Mouse (Mus musculus) activated CD4-positive, CD25-positive, alpha-beta regulatory T cell, adult 4 months (primary cell): ENCODE data around the gene 2900011O08Rik. TPM values are rescaled to one million over a fixed set of nuclear protein-coding genes. Genes with fewer than 3 reads are reported as not detected.
"Not testable (repeated sequence)": the region's sequence is repeated elsewhere in the genome, so short reads cannot be mapped to it uniquely, and the experiment has no call there.

Experiments used
- ATAC-seq: one replicate; pipeline ENCODE4 v1.8.0; 2017
- polyA plus RNA-seq, 2 experiments: library from polyadenylated mRNA; unstranded; fragments of 100-300 nt; shearing (Covaris generic); gene quantifications; one replicate each; pipeline ENCODE4 v1.2.1; 2017

The 2900011O08Rik gene
- under 1 TPM in 1 of 2 experiments, not detected in 1; 0.50 TPM for polyA plus RNA-seq

DNA sequence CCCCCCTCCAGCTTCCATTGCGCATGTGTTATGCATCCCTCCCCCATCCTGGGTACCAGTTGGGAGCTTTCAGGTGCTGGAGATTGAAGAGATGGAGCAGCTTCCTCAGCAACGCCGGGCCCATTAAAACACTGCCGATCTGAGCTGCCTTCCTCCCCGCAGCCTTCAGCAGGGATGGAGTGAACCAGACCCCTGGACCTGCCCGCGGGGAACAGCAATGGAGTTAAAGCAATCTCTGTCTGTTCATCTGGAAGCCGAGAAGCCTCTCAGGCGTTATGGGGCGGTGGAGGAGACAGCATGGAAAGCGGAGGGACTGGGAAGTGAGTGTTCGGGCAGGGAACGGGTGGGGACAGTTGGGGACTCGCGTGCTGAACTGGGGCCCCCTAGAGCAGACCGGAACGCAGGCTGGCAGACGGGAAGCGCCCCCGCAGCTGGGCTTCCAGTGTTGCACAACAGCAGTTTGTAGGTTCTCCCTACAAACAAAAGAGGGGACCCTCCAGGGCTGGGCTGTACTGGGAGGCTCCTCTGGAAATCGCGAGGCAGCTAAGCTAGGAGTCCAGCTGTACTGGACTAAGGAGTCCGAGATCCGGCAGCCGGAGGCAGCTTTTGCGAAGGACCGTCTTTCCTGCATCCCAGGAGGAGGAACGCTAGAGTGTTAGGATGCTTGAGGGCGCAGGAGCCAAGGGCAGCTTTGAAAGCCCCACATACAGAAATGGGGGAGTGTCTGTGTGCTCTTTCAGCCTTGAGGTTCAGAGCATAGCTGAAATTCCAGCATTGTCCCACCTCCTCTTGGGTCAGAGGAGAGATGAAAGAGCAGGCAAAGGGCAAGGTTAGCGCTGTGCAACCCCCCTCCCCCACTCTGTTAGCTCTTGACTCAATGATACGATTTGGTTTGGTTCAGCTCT, at the start of gene 2900011O08Rik, which contains the start of gene Ifitm7:
Gene 2900011O08Rik, plus strand, starts transcription at position 31 of the 905 bp plus-strand sequence.
Gene Ifitm7, minus strand, starts transcription at position 315 of the 905 bp plus-strand sequence.
- ATAC-seq, result no peak

DNA sequence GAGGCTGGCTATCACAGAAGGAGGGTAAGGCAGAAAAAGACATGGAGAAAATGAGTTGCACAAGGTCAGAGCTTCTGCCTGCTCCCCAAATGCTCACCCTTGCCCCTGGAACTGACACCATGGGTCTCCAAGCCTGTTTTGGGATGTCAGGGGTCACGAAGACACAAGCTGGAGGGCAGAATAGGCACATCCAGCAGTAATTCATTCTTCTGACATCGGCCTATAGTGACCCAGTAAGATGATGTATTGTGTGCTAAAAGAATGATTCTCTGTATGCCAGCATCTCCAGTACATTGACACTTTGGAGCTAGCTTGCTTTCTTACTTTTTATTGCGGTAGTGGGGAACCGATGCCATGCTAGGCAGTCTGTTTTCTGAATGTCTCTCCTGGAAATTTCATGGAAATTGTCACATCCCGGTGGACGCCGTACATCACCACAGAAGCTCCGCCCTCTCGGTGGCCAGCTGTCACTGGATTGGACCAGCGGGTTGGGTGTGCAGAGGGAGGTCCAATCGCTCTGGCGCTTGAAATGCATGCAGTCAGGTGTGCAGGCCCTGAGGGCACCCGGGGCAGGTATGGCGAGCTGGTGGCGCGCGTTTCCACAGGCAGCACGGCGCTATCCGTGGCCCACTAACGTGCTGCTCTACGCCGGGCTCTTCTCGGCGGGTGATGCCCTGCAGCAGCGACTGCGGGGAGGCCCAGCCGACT, 46.1 kb upstream of the 2900011O08Rik start:
- no peak for ATAC-seq

DNA sequence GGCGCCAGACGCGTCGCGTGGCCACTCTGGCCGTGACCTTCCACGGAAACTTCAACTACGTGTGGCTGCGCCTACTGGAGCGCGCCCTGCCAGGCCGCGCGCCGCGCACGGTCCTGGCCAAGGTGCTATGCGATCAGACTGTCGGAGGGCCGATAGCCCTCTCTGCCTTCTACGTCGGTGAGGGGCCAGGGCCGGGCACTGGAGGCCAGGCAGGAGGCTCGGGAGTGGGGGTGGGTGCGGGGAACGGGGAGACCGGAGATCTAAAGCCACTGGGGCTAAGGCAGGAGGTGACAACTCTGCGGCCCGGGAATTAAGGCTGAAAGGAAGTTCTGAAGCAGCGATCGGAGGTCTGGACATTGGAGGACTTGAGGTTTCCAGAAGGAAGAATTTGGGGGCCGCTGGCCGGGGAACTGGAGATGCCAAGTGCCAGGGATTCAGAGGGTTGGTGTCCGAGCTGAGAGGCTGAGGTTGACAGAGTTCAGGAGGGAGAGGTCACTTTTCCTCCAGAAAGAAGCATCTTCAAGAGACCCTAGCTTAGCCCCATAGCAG, 45.5 kb upstream of the 2900011O08Rik start:
- ATAC-seq, result no peak

DNA sequence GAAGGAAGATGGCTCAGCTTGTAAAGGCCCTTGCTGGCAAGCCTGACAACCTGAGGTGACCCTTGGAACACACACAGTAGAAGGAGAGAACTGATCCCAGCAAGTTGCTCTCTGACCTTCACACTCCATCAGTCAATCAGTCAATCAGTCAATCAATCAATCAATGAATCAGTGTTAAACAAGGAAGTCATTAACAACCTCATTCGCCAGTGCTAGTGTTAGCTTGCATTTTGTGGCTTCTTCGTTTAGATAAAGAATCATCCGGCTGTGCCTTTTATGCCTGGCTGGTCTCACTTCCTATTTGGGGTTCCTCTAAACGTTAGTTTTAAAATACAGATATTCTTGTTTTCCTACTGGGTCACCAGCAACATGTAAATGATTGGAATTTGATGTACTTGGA, 42.2 kb upstream of the 2900011O08Rik start:
- ATAC-seq, result no peak

DNA sequence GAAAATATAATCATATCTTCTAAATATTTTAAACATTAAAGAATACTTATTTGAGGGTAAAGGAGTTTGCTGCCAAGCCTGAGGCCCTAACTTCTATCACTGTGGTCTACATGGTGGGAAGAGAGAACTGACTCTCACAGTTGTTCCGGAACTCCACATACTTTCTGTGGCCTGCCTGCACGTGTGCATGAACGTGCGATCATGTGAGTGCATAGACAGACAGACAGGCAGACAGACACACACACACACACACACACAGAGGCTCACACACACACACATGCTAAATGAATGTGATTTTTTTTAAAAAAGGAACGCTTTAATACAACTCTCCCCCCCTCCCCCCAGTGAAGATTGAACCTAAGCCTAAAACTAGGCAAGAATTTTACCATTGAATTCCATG, 41.7 kb upstream of the 2900011O08Rik start:
- ATAC-seq, result no peak

DNA sequence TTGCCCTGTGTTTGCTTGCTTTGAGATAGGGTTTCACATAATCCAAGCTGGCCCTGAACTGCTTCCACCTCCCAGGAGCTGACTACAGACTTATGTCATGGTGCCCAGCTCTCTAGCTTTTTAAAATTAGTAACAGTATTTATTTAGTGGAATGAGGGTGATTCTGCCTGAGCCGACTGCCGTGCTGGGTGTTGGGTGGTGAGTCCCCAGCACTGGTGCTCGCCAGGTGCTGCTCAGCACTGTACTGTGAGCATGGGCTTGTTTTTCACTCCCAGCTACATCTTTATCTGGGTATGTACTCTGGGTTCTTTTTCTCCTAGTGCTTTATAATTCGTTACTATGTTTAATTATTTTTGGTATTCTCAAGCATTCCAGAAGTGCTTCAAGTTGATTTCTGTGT, 41.3 kb upstream of the 2900011O08Rik start:
- ATAC-seq, result no peak

DNA sequence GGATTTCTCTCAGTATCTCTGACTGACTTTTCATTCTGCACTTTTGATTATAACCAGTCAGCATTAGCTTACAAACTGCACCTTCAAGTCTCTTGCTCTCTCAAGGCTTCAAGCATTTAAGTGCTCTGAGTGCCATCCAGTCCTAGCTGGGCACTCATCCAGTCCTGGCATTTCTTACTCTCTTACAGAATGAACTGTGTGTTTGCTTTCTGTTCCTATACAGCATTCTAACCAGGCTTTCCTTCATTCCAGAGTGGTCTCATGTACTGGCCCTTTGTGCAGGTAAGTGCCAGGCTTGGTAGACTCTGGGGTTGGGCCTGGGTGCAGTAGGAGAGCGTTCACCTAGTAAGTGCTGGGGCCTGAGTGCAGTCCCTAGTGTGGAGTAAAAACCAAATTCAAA, 40.1 kb upstream of the 2900011O08Rik start:
- no peak for ATAC-seq

DNA sequence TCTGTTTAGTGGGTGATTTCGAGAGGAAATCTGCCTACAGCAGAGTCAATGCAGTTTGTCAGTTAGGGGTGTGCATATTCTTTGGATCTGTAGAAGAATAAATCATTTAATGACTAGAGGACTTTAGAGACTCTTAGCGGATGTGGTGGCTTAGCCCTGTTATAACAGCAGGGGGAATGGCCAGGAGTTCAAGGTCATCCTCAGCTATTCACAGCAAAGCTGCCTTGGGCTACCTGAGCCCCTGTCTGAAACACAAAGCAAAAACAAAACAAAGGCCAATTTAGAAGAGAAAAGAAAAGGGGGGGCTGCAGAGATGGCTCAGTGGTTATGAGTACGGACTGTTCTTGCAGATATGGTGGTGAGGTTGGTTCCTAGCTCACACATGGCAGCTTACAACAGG, 35.2 kb upstream of the 2900011O08Rik start:
- ATAC-seq, result no peak

DNA sequence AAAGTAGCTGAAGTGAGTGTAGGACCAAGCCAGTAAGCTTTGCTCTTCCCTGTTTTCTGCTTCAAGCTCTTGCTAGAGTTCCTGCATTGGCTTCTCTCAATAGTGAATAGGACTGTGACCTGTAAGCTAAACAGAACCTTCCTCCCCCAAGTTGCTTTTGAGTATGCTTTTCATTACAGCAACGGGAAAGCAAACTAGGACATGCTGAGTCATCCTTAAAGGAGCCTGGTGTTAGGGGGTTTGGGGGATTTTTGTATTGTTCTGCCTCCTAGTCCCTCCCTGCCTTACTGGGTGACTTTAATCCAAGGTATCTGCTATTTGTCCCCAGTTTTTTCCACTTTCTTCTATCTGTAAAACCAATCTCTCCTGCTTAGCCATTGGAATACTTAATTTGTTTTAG, 24.4 kb upstream of the 2900011O08Rik start:
- no peak for ATAC-seq

DNA sequence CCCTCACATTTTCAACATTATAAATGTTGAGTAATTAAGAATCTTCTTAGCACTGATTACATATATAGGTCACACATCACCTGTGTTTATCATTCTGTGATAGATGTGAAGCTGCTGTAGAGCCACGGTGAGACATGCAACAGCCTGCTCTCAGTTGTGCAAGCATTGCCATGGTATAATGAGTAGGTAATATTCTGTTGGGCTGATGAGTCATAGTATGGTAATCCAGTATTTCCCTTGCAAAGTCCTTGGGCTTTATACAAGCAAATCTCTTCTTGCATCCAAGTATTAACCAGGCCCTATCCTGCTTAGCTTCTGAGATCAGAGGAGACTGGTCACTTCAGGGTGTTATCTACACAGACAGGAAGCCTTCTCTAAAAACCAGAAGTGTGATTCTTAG, 17.3 kb upstream of the 2900011O08Rik start:
- ATAC-seq, result no peak

DNA sequence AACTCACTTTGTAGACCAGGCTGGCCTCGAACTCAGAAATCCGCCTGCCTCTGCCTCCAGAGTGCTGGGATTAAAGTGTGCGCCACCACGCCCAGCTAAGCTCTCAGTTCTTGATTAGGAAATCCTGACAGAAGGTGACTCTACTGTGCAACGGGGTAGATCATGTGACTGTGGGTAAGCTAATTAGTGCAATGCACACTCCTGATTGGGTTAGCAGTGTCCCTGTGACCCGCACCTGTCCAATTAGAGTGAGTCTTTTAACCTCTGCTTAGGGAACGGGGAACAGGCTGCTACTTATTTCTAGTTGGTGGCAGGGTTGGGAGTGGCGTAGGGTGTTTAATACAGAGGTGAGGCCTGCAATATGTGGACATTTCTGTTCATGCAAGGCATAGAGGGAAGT, 14.4 kb upstream of the 2900011O08Rik start:
- ATAC-seq, result no peak

DNA sequence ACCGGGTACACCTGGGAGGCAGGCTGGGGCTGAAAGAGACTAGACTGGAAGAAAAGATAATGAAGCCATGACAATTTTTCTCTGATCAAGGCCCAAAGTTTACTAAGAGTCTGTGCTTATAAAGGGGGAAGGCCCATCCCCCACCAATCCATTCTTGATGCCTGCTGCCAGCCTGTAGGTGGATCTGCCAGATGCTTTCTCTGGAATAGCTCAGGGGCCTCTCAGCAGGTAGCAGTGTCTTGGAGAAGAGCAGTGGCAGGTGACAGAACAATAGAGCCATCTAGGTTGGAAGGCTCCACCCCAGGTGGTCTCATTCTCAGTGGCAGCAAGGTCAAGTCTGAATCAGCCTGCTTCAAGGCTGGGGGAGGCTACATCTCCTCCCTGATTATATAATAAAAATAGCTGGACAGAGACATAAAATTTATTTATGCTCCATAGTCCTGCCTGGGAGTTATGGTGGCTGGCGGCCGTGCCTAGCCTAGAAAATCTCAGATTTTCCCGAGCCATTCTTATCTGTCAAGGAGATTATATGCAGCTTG, 10.0 kb upstream of the 2900011O08Rik start:
- ATAC-seq, result not testable (repeated sequence)

DNA sequence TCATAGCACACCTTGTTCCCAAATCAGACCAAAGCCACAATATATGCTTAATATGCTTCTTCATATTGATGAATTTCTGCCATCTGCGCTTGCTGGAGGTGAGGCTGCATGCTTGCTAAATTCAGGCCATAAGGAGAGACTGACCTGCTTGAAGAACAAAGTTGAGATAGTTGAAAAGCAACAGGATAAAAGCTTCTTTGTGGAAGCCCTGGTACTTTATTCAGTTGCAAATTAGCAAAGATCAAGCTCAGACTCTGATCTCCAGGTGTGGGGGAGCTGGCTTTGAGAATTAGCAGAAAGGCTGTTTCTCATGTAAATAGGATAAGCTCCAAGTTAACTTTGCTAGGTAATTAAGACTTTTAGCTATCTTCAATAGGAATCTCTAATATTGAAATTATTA, 9.4 kb upstream of the 2900011O08Rik start:
- not testable (repeated sequence) for ATAC-seq

DNA sequence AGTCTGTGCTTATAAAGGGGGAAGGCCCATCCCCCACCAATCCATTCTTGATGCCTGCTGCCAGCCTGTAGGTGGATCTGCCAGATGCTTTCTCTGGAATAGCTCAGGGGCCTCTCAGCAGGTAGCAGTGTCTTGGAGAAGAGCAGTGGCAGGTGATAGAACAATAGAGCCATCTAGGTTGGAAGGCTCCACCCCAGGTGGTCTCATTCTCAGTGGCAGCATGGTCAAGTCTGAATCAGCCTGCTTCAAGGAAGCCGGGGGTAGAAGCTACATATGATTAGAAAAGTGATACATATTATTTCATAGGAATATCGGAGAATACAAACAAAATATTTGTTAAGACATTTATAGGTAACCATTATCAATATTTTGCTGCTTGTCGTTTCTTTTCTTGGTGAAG, 4.7 kb upstream of the 2900011O08Rik start:
- ATAC-seq, result not testable (repeated sequence)

DNA sequence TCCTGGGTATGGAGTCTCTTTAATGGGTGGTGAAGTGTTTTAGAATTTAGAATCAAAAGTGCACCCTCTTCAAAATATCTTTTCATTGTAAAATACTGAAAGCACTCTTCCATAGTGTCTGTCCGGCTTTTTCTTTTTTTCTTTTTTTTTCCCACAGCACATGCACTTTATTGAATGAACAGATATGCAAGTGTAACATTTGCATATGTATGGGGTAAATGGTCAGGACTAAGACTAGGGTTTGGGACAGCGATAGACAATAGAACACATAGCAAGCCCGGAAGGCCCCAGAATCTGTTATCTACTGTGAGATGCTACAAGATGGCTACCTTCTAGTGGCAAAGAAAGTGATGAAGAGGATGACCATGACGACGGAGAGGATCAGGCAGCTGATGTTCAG, 3.2 kb upstream of the 2900011O08Rik start:
- ATAC-seq, result no peak

DNA sequence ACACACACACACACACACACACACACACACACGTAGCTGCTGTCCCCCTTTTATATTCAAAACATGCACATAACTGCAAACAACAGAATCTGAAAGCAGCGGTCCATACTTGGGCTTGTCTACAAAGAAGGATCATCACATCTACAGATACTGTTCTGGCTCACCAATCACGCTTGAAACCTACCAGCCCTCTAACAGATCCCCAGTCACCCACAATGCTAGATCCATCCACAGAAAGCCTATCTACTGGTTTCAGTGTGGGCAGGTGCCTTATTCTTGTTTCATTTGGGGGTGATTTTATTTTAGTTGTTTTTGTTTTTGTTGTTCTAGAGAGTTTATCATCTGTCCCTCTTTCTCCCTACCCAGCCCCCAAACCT, 219 bp upstream of the 2900011O08Rik start:
- ATAC-seq, result no peak

DNA sequence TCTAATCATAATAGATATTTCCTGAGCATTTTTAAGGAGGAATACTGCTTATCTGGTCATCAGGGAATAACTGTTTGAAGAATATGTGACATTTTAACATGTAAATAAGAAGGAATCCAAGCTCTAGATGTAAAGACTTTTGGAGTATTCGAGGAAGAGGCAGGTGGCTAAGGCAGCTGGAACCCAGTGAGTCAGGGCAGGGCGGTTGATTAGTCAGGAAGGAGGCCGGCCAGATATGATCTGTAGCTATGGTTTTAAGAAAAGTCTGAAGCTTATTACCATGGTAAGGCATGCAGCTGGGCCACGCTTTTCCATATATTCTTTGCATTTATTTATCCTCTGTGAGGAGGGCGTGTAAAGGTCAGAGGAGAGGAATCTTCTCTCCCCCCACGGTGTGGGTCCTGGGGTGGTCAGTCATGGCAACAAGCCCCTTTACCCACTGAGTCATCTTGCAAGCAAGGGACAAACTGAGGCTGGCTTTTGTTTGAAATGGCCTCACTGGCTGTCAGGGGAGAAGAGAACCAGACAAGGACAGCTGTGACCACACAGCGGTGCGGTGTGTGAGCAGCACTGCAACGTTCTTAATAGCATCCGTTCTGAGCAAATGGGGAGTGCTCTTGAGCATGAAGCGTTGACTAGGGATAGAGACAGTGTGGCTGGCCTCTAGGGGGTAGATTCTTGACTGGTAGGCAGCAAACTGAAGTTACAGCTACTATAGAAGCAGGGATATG, 6.3 kb downstream of the 2900011O08Rik start:
- ATAC-seq, result no peak

DNA sequence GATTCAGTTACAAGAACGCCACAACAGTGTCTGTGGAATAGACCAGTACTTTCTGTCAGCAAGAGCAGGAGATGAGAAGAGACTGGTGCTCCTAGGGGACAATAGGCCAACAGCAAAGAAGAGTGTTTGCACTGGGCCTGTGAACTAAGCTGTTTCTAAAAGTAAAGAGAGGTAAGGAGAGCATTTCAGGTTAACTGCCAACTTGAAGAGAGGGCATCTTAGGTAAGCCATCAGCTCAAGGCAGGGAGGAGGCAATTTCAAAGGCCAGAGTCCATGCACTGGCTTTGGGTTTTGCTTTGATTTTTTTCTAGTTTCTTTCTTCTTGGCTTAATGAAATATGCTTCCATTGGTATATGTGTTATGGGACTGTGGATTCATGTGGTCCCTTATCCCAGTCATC, 7.7 kb downstream of the 2900011O08Rik start:
- no peak for ATAC-seq

DNA sequence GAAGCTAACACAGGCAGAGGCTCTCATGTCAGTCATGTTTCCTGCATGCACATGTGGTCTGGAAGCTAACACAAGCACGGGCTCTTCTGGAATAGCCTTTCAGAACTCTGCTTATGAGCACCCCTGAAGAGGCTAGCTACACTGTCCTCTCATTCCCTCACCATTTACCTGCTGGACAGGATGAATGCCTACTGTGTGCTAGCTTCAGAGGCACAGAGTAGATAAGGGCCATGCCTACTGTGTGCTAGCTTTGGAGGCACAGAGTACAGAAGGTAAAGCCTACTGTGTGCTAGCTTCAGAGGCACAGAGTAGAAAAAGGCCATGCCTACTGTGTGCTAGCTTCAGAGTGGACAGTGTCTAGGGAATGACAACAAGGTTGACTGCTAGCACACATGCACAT, 8.1 kb downstream of the 2900011O08Rik start:
- ATAC-seq, result no peak

DNA sequence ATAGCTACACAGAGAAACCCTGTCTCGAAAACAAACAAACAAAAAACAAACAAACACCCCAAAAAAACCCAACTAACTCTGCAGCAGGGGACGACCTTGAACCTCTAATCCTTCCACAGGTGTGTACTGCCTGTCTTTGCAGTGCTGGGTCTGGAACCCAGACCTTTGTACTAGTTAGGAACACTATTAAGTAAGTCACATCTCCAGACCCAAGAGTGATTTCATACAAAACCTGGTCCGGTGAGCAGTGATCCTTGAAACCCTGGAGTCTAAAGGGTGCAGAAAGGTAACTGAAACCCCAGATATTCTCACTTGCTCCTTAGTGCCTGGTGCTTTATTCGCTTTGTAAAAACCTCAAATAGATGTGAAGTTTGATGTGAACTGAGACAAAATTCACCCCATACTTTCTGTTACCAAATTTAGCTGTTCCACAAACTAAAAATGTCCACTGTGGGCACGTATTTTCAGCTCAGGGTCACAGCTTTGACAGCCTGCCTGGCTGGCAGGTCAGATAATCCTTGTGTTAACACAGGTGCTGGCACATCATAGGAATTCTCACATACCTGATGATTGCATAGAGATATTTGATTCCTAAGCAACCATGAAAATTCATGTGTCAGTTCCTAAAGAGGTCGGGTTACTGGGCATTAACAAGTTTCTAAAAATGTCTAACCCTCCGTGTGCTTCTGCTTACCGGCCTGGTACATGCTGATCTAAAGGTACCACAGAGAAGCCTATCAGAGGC, 17.2 kb downstream of the 2900011O08Rik start:
- ATAC-seq, result no peak

DNA sequence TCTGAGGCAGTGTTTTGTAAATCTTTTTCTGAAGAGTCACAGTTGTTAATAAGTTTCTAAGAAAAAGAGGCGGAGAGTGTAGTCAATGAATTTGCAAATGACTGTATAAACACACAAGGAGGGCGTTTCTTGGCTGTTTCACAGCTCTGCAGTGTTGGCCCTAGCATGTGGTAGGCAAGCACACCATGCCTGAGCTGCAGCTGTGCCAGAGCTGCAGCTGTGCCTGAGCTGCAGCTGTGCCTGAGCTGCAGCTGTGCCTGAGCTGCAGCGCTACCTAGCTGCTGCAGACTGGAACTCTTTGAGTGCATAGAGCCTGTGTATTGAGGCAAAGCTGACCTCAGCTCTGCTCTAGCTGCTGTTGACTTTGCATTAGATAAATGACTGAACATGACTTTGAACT, 17.8 kb downstream of the 2900011O08Rik start:
- ATAC-seq, result no peak

DNA sequence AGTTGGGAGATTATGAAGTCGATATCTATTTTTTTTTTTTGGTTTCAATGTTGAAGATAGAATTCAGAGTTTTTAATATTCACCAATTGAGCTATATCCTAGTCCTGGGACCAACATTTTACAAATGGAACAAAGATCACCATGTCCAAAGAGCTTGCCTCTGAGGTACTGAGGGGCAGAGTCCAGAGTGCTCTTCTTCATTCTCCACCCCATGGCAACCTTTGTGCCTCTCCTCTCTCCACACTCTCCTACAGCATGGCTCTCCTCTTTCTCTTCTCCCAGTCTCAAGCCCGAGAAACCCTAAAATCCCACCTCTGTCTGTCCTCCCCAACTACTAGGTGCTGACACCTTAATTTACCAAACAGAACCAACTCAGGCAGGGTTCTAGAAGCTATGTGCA, 18.3 kb downstream of the 2900011O08Rik start:
- ATAC-seq, result no peak
